Mouse (Mus musculus) ES-E14 (cell line): ENCODE data around the gene Osgepl1. TPM values are rescaled to one million over a fixed set of nuclear protein-coding genes. Genes with fewer than 3 reads are reported as not detected.
"Not testable (repeated sequence)": the region's sequence is repeated elsewhere in the genome, so short reads cannot be mapped to it uniquely, and the experiment has no call there.

Experiments used
- DNase-seq: peaks from one replicate; pipeline ENCODE4 v3.0.0-alpha.2; 2013; ENCODE audit warnings: low read depth, low spot score
- H3K27ac ChIP-seq: 2 replicates; pipeline ENCODE4 v1.5.1; 2012; ENCODE audit warnings: low read depth, mild to moderate bottlenecking, low read length, moderate library complexity, mixed read lengths; ENCODE audit not compliant: poor library complexity, insufficient read depth, severe bottlenecking
- H3K36me3 ChIP-seq: 2 replicates; pipeline ENCODE4 v1.6.1; 2012; ENCODE audit warnings: mild to moderate bottlenecking, low read length, moderate library complexity, mixed read lengths; ENCODE audit not compliant: control insufficient read depth, poor library complexity, insufficient read depth, severe bottlenecking
- H3K4me1 ChIP-seq, 2 experiments: fragments of 150-350 bp in 1 of 2; sonication (generic) in 1 of 2; 2 replicates each; pipeline ENCODE4 v1.6.1; 2012; ENCODE audit warnings: low read length in 2 of 2, mild to moderate bottlenecking in 1 of 2, mixed read lengths in 1 of 2; ENCODE audit not compliant: control insufficient read depth in 2 of 2, insufficient read depth in 2 of 2, poor library complexity in 1 of 2
- H3K4me3 ChIP-seq, 2 experiments: fragments of 150-350 bp in 1 of 2; sonication (generic) in 1 of 2; 2 replicates each; pipeline ENCODE4 v1.5.1; 2012; ENCODE audit warnings: low read length in 2 of 2, low read depth in 1 of 2, mild to moderate bottlenecking in 1 of 2, mixed read lengths in 1 of 2; ENCODE audit not compliant: insufficient read depth in 1 of 2, poor library complexity in 1 of 2, severe bottlenecking in 1 of 2
- H3K9ac ChIP-seq: 2 replicates; pipeline ENCODE4 v1.6.1; 2012; ENCODE audit warnings: low read depth, mild to moderate bottlenecking, low read length, mixed read lengths; ENCODE audit not compliant: poor library complexity, insufficient read depth, severe bottlenecking
- H3K9me3 ChIP-seq: fragments of 150-350 bp; sonication (generic); 2 replicates; pipeline ENCODE4 v1.6.1; 2012; ENCODE audit warnings: low read depth, mild to moderate bottlenecking, low read length; ENCODE audit not compliant: control insufficient read depth, insufficient read depth
- CHD2 ChIP-seq: IDR thresholded peaks from 2 replicates; pipeline ENCODE4 v1.6.1; 2014; ENCODE audit warnings: mild to moderate bottlenecking, low read depth, low read length, inconsistent platforms
- HCFC1 ChIP-seq: IDR thresholded peaks from 2 replicates; pipeline ENCODE4 v1.6.1; 2012; ENCODE audit warnings: low read length, inconsistent platforms, borderline replicate concordance; ENCODE audit not compliant: insufficient read depth
- MAFK ChIP-seq: IDR thresholded peaks from 2 replicates; pipeline ENCODE4 v1.6.1; 2014; ENCODE audit warnings: mild to moderate bottlenecking, low read depth, low read length, inconsistent platforms; ENCODE audit not compliant: insufficient read depth
- ZC3H11A ChIP-seq: IDR thresholded peaks from 2 replicates; pipeline ENCODE4 v1.6.1; 2012; ENCODE audit warnings: low read depth, mild to moderate bottlenecking, inconsistent platforms, low read length, borderline replicate concordance
- ZNF384 ChIP-seq: IDR thresholded peaks from 2 replicates; pipeline ENCODE4 v1.6.1; 2012; ENCODE audit warnings: low read depth, low read length, inconsistent platforms
- in situ Hi-C, 2 experiments: fragments of 600-800 bp; cut with MboI; formaldehyde crosslinking; loops; one replicate each; pipeline ENCODE4 v1.15.1; 2025; ENCODE audit warnings: low sequenced_read_pairs in 2 of 2, inconsistent platforms in 1 of 2; ENCODE audit not compliant: unreplicated experiment in 2 of 2
- total RNA-seq: library from RNA; depleted of rRNA; stranded (reverse); fragments of 300-350 nt; gene quantifications from 2 replicates; pipeline ENCODE4 v1.2.3, GENCODE M21; 2012

Osgepl1 gene
- total RNA-seq, 1 experiment = 10.0 TPM

DNA sequence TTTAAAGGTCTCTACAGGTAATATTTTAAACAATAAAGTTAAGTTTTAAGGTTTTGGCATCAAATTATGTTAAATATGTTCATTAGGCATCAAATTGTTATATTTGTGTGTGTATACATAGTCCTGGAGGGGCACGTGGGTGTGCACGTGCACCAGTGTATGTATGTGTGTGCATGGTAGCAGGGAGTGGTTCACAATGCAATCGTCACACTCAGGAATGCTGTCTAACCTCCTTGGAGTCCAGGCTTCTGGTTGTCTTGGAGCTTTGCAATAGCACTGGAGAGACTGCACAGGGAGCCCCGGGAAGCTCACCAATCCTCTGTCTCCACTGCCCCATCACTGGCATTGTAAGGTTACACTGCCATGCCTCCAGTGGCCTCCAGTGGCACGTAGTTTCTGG lies 9.8 kb downstream of the Osgepl1 start:
- H3K9me3 ChIP-seq = no peaks in the 10 kb centered on the region
- no peak for DNase-seq
- no peak overlapping the region for H3K9ac ChIP-seq
- in situ Hi-C loops = no loop called here
- no peaks in the 10 kb centered on the region; the same call in 1 of the 2 replicates for H3K36me3 ChIP-seq
- no peak overlapping the region for H3K27ac ChIP-seq
- no peak overlapping the region for H3K4me3 ChIP-seq
- TF ChIP-seq MAFK (no peak), HCFC1 (no peak), ZC3H11A (no peak), ZNF384 (no peak), CHD2 (no peak)
- H3K4me1 ChIP-seq = no peaks in the 10 kb centered on the region

DNA sequence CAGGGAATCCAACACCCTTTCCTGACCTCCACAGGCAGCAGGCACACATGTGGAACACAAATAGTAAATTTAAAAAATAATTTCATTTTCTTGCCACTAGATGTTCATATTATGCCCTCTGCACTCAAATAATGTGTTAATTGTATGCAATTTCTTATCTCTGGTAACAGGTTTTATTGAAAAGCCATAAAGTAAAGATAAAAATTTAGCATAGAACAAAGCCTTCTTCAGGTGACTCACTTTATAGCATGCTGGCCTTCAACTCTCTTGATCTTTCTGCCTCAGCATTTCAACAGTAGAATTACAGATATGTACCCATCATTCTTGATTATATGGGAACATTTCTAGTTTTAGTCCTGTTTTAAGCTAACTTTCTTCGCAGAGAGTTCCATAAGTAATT lies 10.9 kb downstream of the Osgepl1 start:
- TF ChIP-seq ZC3H11A (no peak), MAFK (no peak), HCFC1 (no peak), CHD2 (no peak), ZNF384 (no peak)
- Histone ChIP-seq H3K27ac (no peak overlapping the region), H3K4me3 (no peak overlapping the region), H3K4me1 (no peaks in the 10 kb centered on the region), H3K9ac (no peak overlapping the region), H3K36me3 (no peaks in the 10 kb centered on the region; the same call in 1 of the 2 replicates), H3K9me3 (no peaks in the 10 kb centered on the region)
- in situ Hi-C loops = no loop called here
- no peak for DNase-seq

GRCm38 (mm10) chr1:53324827-53325494 lies 11.5 kb downstream of the Osgepl1 start:
- Histone ChIP-seq H3K4me1 (peaks cover 0 to under 1% of the 10 kb centered on the region in 2 experiments; a peak in 1 of 4 replicates), H3K9me3 (no peaks in the 10 kb centered on the region), H3K27ac (no peak overlapping the region), H3K4me3 (no peak overlapping the region), H3K36me3 (no peaks in the 10 kb centered on the region; the same call in 1 of the 2 replicates), H3K9ac (no peak overlapping the region)
- in situ Hi-C loops = no loop called here
- TF ChIP-seq ZC3H11A (no peak), HCFC1 (no peak), ZNF384 (no peak), MAFK (no peak), CHD2 (no peak)
- no peak for DNase-seq

DNA sequence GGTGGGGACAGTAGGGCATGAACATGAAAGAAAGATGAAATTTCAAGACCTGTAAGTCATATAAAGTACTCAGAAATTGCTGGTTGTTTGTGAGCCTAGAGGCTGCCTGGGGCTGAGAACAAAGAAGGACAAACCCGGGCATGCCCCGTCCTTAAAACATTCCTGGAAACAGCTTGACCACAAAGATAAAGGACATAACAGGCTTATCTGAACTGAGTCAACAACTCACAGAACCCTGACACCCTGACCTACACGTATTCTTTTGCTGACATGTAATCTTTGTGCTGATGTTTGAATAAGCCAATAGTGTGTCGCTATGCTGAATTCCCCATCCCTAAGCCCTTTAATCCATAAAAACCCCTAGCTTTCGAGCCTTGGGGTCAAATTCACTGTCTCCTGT lies 20.1 kb downstream of the Osgepl1 start:
- H3K36me3 ChIP-seq, H3K4me1 ChIP-seq, H3K9me3 ChIP-seq, DNase-seq, H3K9ac ChIP-seq, H3K27ac ChIP-seq, in situ Hi-C loops, H3K4me3 ChIP-seq: not testable (repeated sequence)

- in situ Hi-C loops = no loop called here
- Histone ChIP-seq H3K4me1 (no peaks in the 10 kb centered on the region), H3K27ac (no peak overlapping the region), H3K9ac (no peak overlapping the region), H3K36me3 (no peaks in the 10 kb centered on the region), H3K4me3 (no peak overlapping the region), H3K9me3 (no peaks in the 10 kb centered on the region)
- no peak for TF ChIP-seq CHD2
- no peak for TF ChIP-seq ZC3H11A
- TF ChIP-seq ZNF384 = no peak
- TF ChIP-seq HCFC1 = no peak
- TF ChIP-seq MAFK = no peak
- DNase-seq = no peak
Observed at GRCm38 (mm10) chr1:53335465-53335864, 22.0 kb downstream of the Osgepl1 start.

DNA sequence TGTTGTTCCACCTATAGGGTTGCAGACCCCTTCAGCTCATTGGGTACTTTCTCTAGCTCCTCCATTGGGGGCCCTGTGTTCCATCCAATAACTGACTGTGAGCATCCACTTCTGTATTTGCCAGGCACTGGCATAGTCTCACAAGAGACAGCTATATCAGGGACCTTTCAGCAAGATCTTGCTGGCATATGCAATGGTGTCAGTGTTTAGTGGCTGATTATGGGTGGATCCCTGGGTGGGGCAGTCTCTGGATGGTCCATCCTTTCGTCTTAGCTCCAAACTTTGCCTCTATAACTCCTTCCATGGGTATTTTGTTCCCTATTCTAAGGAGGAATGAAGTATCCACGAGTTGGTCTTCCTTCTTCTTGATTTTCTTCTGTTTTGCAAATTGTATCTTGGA lies 24.0 kb downstream of the Osgepl1 start:
- H3K27ac ChIP-seq, H3K36me3 ChIP-seq, H3K9me3 ChIP-seq, DNase-seq, in situ Hi-C loops, H3K4me3 ChIP-seq, H3K4me1 ChIP-seq, H3K9ac ChIP-seq: not testable (repeated sequence)
